37 mouse cellular contexts compared by ENCODE assay signal in genomic region chr7:128024932-128025331, GRCm38 (mm10). TPM values are rescaled to one million over a fixed set of nuclear protein-coding genes. Genes with fewer than 3 reads are reported as not detected.
DNase-seq lines count a peak whose midpoint lies in the region; ATAC-seq and TF ChIP-seq lines count a peak whose summit lies in the region.
"Had no signal": no experiment of that assay in that cellular context is flagged by ENCODE, and none has a peak within 500 bp of the region (broad histone marks: within the 10 kb centered on the region; RNA-seq: fewer than 3 reads in every experiment).

No protein-coding gene starts in this region.

- WGBS in bone marrow, adult 2 months, result 76% methylated on average over 4 of the region's 4 CpGs
- WGBS in forebrain, embryonic 11.5 days, result 80% methylated on average over 4 of the region's 4 CpGs

- H3ac ChIP-seq in myocyte (ENCODE audit: control insufficient read depth, insufficient read length), result no peak overlapping the region

- no peaks in the 10 kb centered on the region for H3K36me3 ChIP-seq in myocyte (ENCODE audit: control insufficient read depth, insufficient read depth)
- no peaks in the 10 kb centered on the region for H3K36me3 ChIP-seq in forebrain, embryonic 11.5 days (ENCODE audit: control insufficient read depth, insufficient read depth, low read length)
- H3K36me3 ChIP-seq: embryonic facial prominence, embryonic 12.5 days; forebrain, embryonic 12.5 days; G1E; heart, embryonic 10.5 days; heart, embryonic 15.5 days; hindbrain, embryonic 13.5 days; limb, embryonic 10.5 days; limb, embryonic 15.5 days; neural tube, embryonic 12.5 days; stomach, embryonic 15.5 days had no signal

- no peak overlapping the region for H3K4me3 ChIP-seq in bone marrow, adult 2 months (replicated peaks; ENCODE audit: control insufficient read depth, low read depth, low read length)
- H3K4me3 ChIP-seq in myocyte, result no peak overlapping the region
- no peak overlapping the region for H3K4me3 ChIP-seq in forebrain, embryonic 11.5 days (ENCODE audit: low read depth, low read length)
- H3K4me3 ChIP-seq: embryonic facial prominence, embryonic 12.5 days; forebrain, embryonic 12.5 days; heart, embryonic 10.5 days; heart, embryonic 15.5 days; hindbrain, embryonic 13.5 days; limb, embryonic 10.5 days; limb, embryonic 15.5 days; neural tube, embryonic 12.5 days; stomach, embryonic 15.5 days had no signal

- peak; percentile 18 to 31 for DNase-seq in adrenal gland, postnatal 36 days
- no peak for DNase-seq in adrenal gland, postnatal 4 days (ENCODE audit: low spot score in 2 of 2)
- peak; percentile 85 for DNase-seq in 416B (ENCODE audit: low read depth)
- DNase-seq in forebrain, embryonic 11.5 days (ENCODE audit: low spot score), result no peak
- no peak for DNase-seq in ovary, postnatal 36 days (ENCODE audit: low spot score)
- DNase-seq in cerebellum, postnatal 25 days, result no peak
- DNase-seq: cerebellum, adult 2 months; cerebellum, postnatal 14 days; forebrain, postnatal 0 days; heart, postnatal 36 days; kidney, adult 8-10 months; layer of hippocampus, adult 9-11 months; lung, embryonic 14.5 days; lung, postnatal 14 days; retina, postnatal 1 day; right cerebral cortex, postnatal 25 days; thymus, postnatal 14 days had no signal

- peaks cover 3% of the 10 kb centered on the region for H3K4me1 ChIP-seq in bone marrow, adult 2 months (ENCODE audit: control insufficient read depth, insufficient read depth, low read length)
- H3K4me1 ChIP-seq in forebrain, embryonic 11.5 days (replicated peaks; ENCODE audit: control insufficient read depth, insufficient read depth, low read length), result no peaks in the 10 kb centered on the region
- H3K4me1 ChIP-seq: embryonic facial prominence, embryonic 12.5 days; forebrain, embryonic 12.5 days; heart, embryonic 10.5 days; heart, embryonic 15.5 days; hindbrain, embryonic 13.5 days; limb, embryonic 10.5 days; limb, embryonic 15.5 days; neural tube, embryonic 12.5 days; stomach, embryonic 15.5 days had no signal

- no peaks in the 10 kb centered on the region for H3K27me3 ChIP-seq in myocyte (ENCODE audit: control insufficient read depth, insufficient read depth, insufficient read length)
- no peaks in the 10 kb centered on the region for H3K27me3 ChIP-seq in forebrain, embryonic 11.5 days (ENCODE audit: control insufficient read depth, insufficient read depth, low read length)
- H3K27me3 ChIP-seq: embryonic facial prominence, embryonic 12.5 days; forebrain, embryonic 12.5 days; heart, embryonic 15.5 days; hindbrain, embryonic 13.5 days; limb, embryonic 15.5 days; neural tube, embryonic 12.5 days; stomach, embryonic 15.5 days had no signal

- H3K79me2 ChIP-seq in myocyte (ENCODE audit: control insufficient read depth, insufficient read depth), result no peaks in the 10 kb centered on the region

- TF ChIP-seq POLR2A in bone marrow, adult 2 months (IDR thresholded peaks at IDR 0.05; ENCODE audit: borderline replicate concordance, control insufficient read depth, low read depth, low read length), result no peak
- TF ChIP-seq POLR2A in myocyte (IDR thresholded peaks at IDR 0.05; ENCODE audit: insufficient read length, low read depth), result no peak

- no peak for TF ChIP-seq CTCF in bone marrow, adult 2 months (IDR thresholded peaks at IDR 0.05; ENCODE audit: control insufficient read depth, insufficient read depth, low read length)

- peak overlapping the region; percentile 20; the same call in 1 of the 2 replicates for H3K27ac ChIP-seq in bone marrow, adult 2 months (ENCODE audit: control insufficient read depth, insufficient read depth, low read depth, low read length, poor library complexity)
- H3K27ac ChIP-seq in forebrain, embryonic 11.5 days (ENCODE audit: low read depth, low read length), result no peak overlapping the region
- H3K27ac ChIP-seq: embryonic facial prominence, embryonic 12.5 days; forebrain, embryonic 12.5 days; heart, embryonic 10.5 days; heart, embryonic 15.5 days; hindbrain, embryonic 13.5 days; kidney, postnatal 0 days; limb, embryonic 10.5 days; limb, embryonic 15.5 days; liver, embryonic 14.5 days; neural tube, embryonic 12.5 days; stomach, embryonic 15.5 days had no signal

- no peak for ATAC-seq in forebrain, embryonic 11.5 days (replicated peaks; ENCODE audit: low FRiP score)
- ATAC-seq: forebrain, postnatal 0 days; intestine, embryonic 16.5 days; midbrain, embryonic 16.5 days had no signal

- H3K4me2 ChIP-seq in myocyte (ENCODE audit: low read depth), result peak overlapping the region; percentile 38
- H3K4me2 ChIP-seq in forebrain, embryonic 11.5 days (ENCODE audit: low read depth, low read length, severe bottlenecking), result no peak overlapping the region
- H3K4me2 ChIP-seq: embryonic facial prominence, embryonic 12.5 days; forebrain, embryonic 12.5 days; heart, embryonic 15.5 days; hindbrain, embryonic 13.5 days; limb, embryonic 15.5 days; lung, embryonic 14.5 days; midbrain, embryonic 11.5 days; neural tube, embryonic 12.5 days; stomach, embryonic 15.5 days had no signal

- no peaks in the 10 kb centered on the region for H3K9me3 ChIP-seq in forebrain, embryonic 11.5 days (ENCODE audit: control insufficient read depth, low read length)
- H3K9me3 ChIP-seq: embryonic facial prominence, embryonic 12.5 days; forebrain, embryonic 12.5 days; G1E; heart, embryonic 10.5 days; heart, embryonic 15.5 days; hindbrain, embryonic 13.5 days; limb, embryonic 10.5 days; limb, embryonic 15.5 days; neural tube, embryonic 12.5 days; stomach, embryonic 15.5 days had no signal

- no peak overlapping the region for H3K9ac ChIP-seq in forebrain, embryonic 11.5 days (ENCODE audit: low read length)
- H3K9ac ChIP-seq: embryonic facial prominence, embryonic 12.5 days; forebrain, embryonic 12.5 days; forebrain, postnatal 0 days; heart, embryonic 15.5 days; hindbrain, embryonic 13.5 days; limb, embryonic 15.5 days; liver, embryonic 14.5 days; lung, embryonic 14.5 days; neural tube, embryonic 12.5 days; stomach, embryonic 15.5 days had no signal

TF ChIP-seq in myocyte, 11 proteins besides CTCF, POLR2A, EP300 and RAD21:
- no peak for TF ChIP-seq MYOG (IDR thresholded peaks at IDR 0.05; ENCODE audit: control insufficient read depth in 1 of 3, insufficient read depth in 1 of 3, insufficient read length in 2 of 3, low read depth in 2 of 3)
- no peak for TF ChIP-seq MAX (IDR thresholded peaks at IDR 0.05; ENCODE audit: low read depth)
- peak; percentile 52 for TF ChIP-seq USF1 (IDR thresholded peaks at IDR 0.05; ENCODE audit: low read depth)
- TF ChIP-seq REST (IDR thresholded peaks at IDR 0.05; ENCODE audit: insufficient read depth, insufficient read length), result no peak

RNA-seq across cellular contexts. Expression of gene Trim72, which starts 21.2 kb away (rescaled TPM):
- total RNA-seq in adrenal gland, postnatal 36 days (2021), result under 1 TPM in 1 of 2 experiments, not detected in 1; 0.20 TPM
- total RNA-seq in adrenal gland, postnatal 4 days (2021), result 1 to 10 TPM; 3.4 to 8.6 TPM
- 0.45 and 1.1 TPM in 2 replicates for polyA plus RNA-seq in bone marrow, adult 2 months (2011; ENCODE audit: insufficient read depth, insufficient read length, low replicate concordance, missing spikeins)
- 468 TPM for polyA plus RNA-seq in myocyte (2012; fragmentation: generic; extraction: Trizol)
- polyA plus RNA-seq in forebrain, embryonic 11.5 days (2014; fragmentation: Nextera tagmentation; extraction: Ambion mirVana), result not detected in 2 replicates
- total RNA-seq: megakaryocyte progenitor cell, adult 5-6 weeks had no signal
- polyA plus RNA-seq: forebrain, embryonic 12.5 days; forebrain, postnatal 0 days; limb, embryonic 10.5 days; lung, embryonic 14.5 days; midbrain, embryonic 16.5 days; neural tube, embryonic 12.5 days had no signal

RNA-seq across cellular contexts. Expression of gene Pycard, which starts 31.3 kb away (rescaled TPM):
- total RNA-seq in adrenal gland, postnatal 36 days (2021), result 1 to 10 TPM; 3.6 to 5.4 TPM
- 10 to 100 TPM; 14.7 to 15.3 TPM for total RNA-seq in adrenal gland, postnatal 4 days (2021)
- 17.7 and 19.9 TPM in 2 replicates for polyA plus RNA-seq in bone marrow, adult 2 months (2011; ENCODE audit: insufficient read depth, insufficient read length, low replicate concordance, missing spikeins)
- 3.9 TPM for polyA plus RNA-seq in myocyte (2012; fragmentation: generic; extraction: Trizol)
- 4.2 and 7.0 TPM in 2 replicates for polyA plus RNA-seq in forebrain, embryonic 11.5 days (2014; fragmentation: Nextera tagmentation; extraction: Ambion mirVana)

RNA-seq across cellular contexts. Expression of gene Itgam, which starts 37.5 kb away (rescaled TPM):
- total RNA-seq in adrenal gland, postnatal 36 days (2021), result 1 to 10 TPM; 4.4 to 7.8 TPM
- 1 to 10 TPM; 3.3 to 5.6 TPM for total RNA-seq in adrenal gland, postnatal 4 days (2021)
- 15.4 and 60.8 TPM in 2 replicates for polyA plus RNA-seq in bone marrow, adult 2 months (2011; ENCODE audit: insufficient read depth, insufficient read length, low replicate concordance, missing spikeins)
- 0.14 TPM for polyA plus RNA-seq in myocyte (2012; fragmentation: generic; extraction: Trizol)
- polyA plus RNA-seq in forebrain, embryonic 11.5 days (2014; fragmentation: Nextera tagmentation; extraction: Ambion mirVana), result 0.40 and 0.57 TPM in 2 replicates

RNA-seq across cellular contexts. Expression of gene Gm49368, which starts 37.6 kb away (rescaled TPM):
- total RNA-seq in adrenal gland, postnatal 36 days (2021), result not detected
- total RNA-seq in adrenal gland, postnatal 4 days (2021), result not detected
- polyA plus RNA-seq in bone marrow, adult 2 months (2011; ENCODE audit: insufficient read depth, insufficient read length, low replicate concordance, missing spikeins), result 8.2 and 16.7 TPM in 2 replicates
- polyA plus RNA-seq in myocyte (2012; fragmentation: generic; extraction: Trizol), result not detected
- polyA plus RNA-seq in forebrain, embryonic 11.5 days (2014; fragmentation: Nextera tagmentation; extraction: Ambion mirVana), result not detected in 2 replicates
- total RNA-seq: forebrain, postnatal 0 days; G1E; gastrocnemius, adult 8-10 months; gastrocnemius, postnatal 4 days; heart, postnatal 36 days; megakaryocyte progenitor cell, adult 5-6 weeks had no signal
- polyA plus RNA-seq: cerebellum, adult 2 months; embryonic facial prominence, embryonic 12.5 days; forebrain, embryonic 12.5 days; forebrain, postnatal 0 days; G1E; heart, embryonic 10.5 days; heart, embryonic 15.5 days; hindbrain, embryonic 13.5 days; intestine, embryonic 16.5 days; kidney, postnatal 0 days; limb, embryonic 10.5 days; limb, embryonic 15.5 days; lung, embryonic 14.5 days; midbrain, embryonic 11.5 days; midbrain, embryonic 16.5 days; neural tube, embryonic 12.5 days; stomach, embryonic 15.5 days had no signal

RNA-seq across cellular contexts. Expression of gene Fus, which starts 57.7 kb away (rescaled TPM):
- 100 to 1,000 TPM; 170 to 229 TPM for total RNA-seq in adrenal gland, postnatal 36 days (2021)
- 100 to 1,000 TPM; 555 to 559 TPM for total RNA-seq in adrenal gland, postnatal 4 days (2021)
- polyA plus RNA-seq in bone marrow, adult 2 months (2011; ENCODE audit: insufficient read depth, insufficient read length, low replicate concordance, missing spikeins), result 627 and 763 TPM in 2 replicates
- polyA plus RNA-seq in myocyte (2012; fragmentation: generic; extraction: Trizol), result 231 TPM
- 44.7 and 62.6 TPM in 2 replicates for polyA plus RNA-seq in forebrain, embryonic 11.5 days (2014; fragmentation: Nextera tagmentation; extraction: Ambion mirVana)

Comparison
In these comparisons a context has a peak if more than half of its experiments do, and no peak if none do; other contexts are left out.
1. DNase-seq: peak in adrenal gland, postnatal 36 days (2 of 2) and 416B (single experiment); none in adrenal gland, postnatal 4 days (0 of 2), forebrain, embryonic 11.5 days (single experiment), ovary, postnatal 36 days (single experiment) and cerebellum, postnatal 25 days (0 of 2).
2. RNA of gene Trim72, which starts 21.2 kb away (polyA plus RNA-seq): 468 TPM in myocyte (single experiment); 0.45 to 1.1 TPM in bone marrow, adult 2 months and not detected in forebrain, embryonic 11.5 days; every median in the first group is over 100 times any median in the second.
3. RNA of gene Itgam, which starts 37.5 kb away (polyA plus RNA-seq): 15.4 to 60.8 TPM in bone marrow, adult 2 months; 0.40 to 0.57 TPM in forebrain, embryonic 11.5 days and 0.14 TPM in myocyte (single experiment); every median in the first group is over 10 times any median in the second.